8 mouse cellular contexts compared by ENCODE assay signal in genomic region chr4:137276443-137277165, GRCm38 (mm10). TPM values are rescaled to one million over a fixed set of nuclear protein-coding genes. Genes with fewer than 3 reads are reported as not detected.
DNase-seq lines count a peak whose midpoint lies in the region; ATAC-seq and TF ChIP-seq lines count a peak whose summit lies in the region.

No protein-coding gene starts in this region.

- no peaks in the 10 kb centered on the region for H3K36me3 ChIP-seq in E14TG2a.4 (ENCODE audit: insufficient read depth, low read length)
- H3K36me3 ChIP-seq in forebrain, postnatal 0 days (ENCODE audit: insufficient read depth): no peaks in the 10 kb centered on the region
- H3K36me3 ChIP-seq in liver, embryonic 16.5 days (ENCODE audit: control insufficient read depth, insufficient read depth): no peaks in the 10 kb centered on the region

- peaks cover 17% of the 10 kb centered on the region for H3K9me3 ChIP-seq in E14TG2a.4 (ENCODE audit: low read length)
- no peaks in the 10 kb centered on the region for H3K9me3 ChIP-seq in forebrain, postnatal 0 days (ENCODE audit: low read length)
- no peaks in the 10 kb centered on the region for H3K9me3 ChIP-seq in liver, embryonic 16.5 days (replicated peaks; ENCODE audit: control insufficient read depth, low read length)

- H3K9ac ChIP-seq in forebrain, postnatal 0 days: peak overlapping the region; percentile 56
- H3K9ac ChIP-seq in liver, embryonic 16.5 days (ENCODE audit: low read depth, low read length): no peak overlapping the region

- TF ChIP-seq CTCF in gastrocnemius, adult 2 months (IDR thresholded peaks at IDR 0.05): no peak
- TF ChIP-seq CTCF in E14TG2a.4 (conservative IDR thresholded peaks at IDR 0.05; ENCODE audit: low read length): no peak
- no peak for TF ChIP-seq CTCF in forebrain, postnatal 0 days (IDR thresholded peaks at IDR 0.05; ENCODE audit: low read depth)

- intact Hi-C loops in gastrocnemius, adult 2 months (cut with DNase I): loop anchor here (2.0 kb wide), 2 partner anchors 82 to 90 kb away; no protein-coding TSS in a partner anchor
- intact Hi-C loops in gastrocnemius, postnatal 14 days (cut with DNase I; ENCODE audit: low total_unique reads): no loop called here

- DNase-seq in gastrocnemius, adult 2 months: peak; percentile 64
- DNase-seq in gastrocnemius, postnatal 14 days: no peak
- DNase-seq in forebrain, postnatal 0 days: no peak
- DNase-seq in right cerebral cortex, postnatal 25 days: no peak
- DNase-seq in urinary bladder, postnatal 14 days (ENCODE audit: low spot score): no peak

- WGBS in forebrain, postnatal 0 days: 3% methylated on average over 39 of the region's 46 CpGs
- 2% methylated on average over 42 of the region's 46 CpGs for WGBS in liver, embryonic 16.5 days (ENCODE audit: insufficient replicate concordance)

- H3K4me2 ChIP-seq in forebrain, postnatal 0 days (ENCODE audit: low read depth): peak overlapping the region; percentile 85
- peak overlapping the region; percentile 52 for H3K4me2 ChIP-seq in liver, embryonic 16.5 days (ENCODE audit: low read depth, low read length)

- H3K4me1 ChIP-seq in E14TG2a.4 (replicated peaks; ENCODE audit: low read depth, low read length): peaks cover 25% of the 10 kb centered on the region
- peaks cover 13% of the 10 kb centered on the region; the same call in 1 of the 2 replicates for H3K4me1 ChIP-seq in forebrain, postnatal 0 days (ENCODE audit: insufficient read depth)
- no peaks in the 10 kb centered on the region for H3K4me1 ChIP-seq in liver, embryonic 16.5 days (ENCODE audit: control insufficient read depth, low read depth, low read length)

- H3K4me3 ChIP-seq in gastrocnemius, adult 2 months: peak overlapping the region; percentile 81
- H3K4me3 ChIP-seq in E14TG2a.4 (replicated peaks; ENCODE audit: low read length): peak overlapping the region; percentile 81
- H3K4me3 ChIP-seq in forebrain, postnatal 0 days (ENCODE audit: low read depth, low read length): peak overlapping the region; percentile 56
- H3K4me3 ChIP-seq in liver, embryonic 16.5 days (ENCODE audit: low read depth, low read length): peak overlapping the region; percentile 37

- H3K27ac ChIP-seq in gastrocnemius, adult 2 months: peak overlapping the region; percentile 88
- H3K27ac ChIP-seq in forebrain, postnatal 0 days (ENCODE audit: low read depth, low read length): no peak overlapping the region
- H3K27ac ChIP-seq in liver, embryonic 16.5 days (ENCODE audit: low read length): no peak overlapping the region

- peaks cover 75% of the 10 kb centered on the region for H3K27me3 ChIP-seq in E14TG2a.4 (ENCODE audit: insufficient read depth, low read length)
- H3K27me3 ChIP-seq in forebrain, postnatal 0 days (ENCODE audit: insufficient read depth, low read length): peaks cover 22% of the 10 kb centered on the region
- H3K27me3 ChIP-seq in liver, embryonic 16.5 days (ENCODE audit: control insufficient read depth, insufficient read depth, low read depth, low read length): peaks cover 62% of the 10 kb centered on the region

- ATAC-seq in forebrain, postnatal 0 days: no peak; the same call in 1 of the 2 replicates
- ATAC-seq in liver, embryonic 16.5 days (ENCODE audit: low read depth): peak; percentile 35; the same call in 1 of the 2 replicates
- no peak for ATAC-seq in megakaryocyte progenitor cell, adult 5-6 weeks (replicated peaks; ENCODE audit: poor library complexity)

RNA-seq across cellular contexts. Expression of gene Wnt4, which starts 0.7 kb away (rescaled TPM):
- total RNA-seq in gastrocnemius, adult 2 months (2021): 10 to 100 TPM in 1 of 2 experiments, 1 to 10 TPM in 1; 9.2 to 13.0 TPM
- total RNA-seq in gastrocnemius, postnatal 14 days (2021): 1 to 10 TPM; 6.4 to 8.8 TPM
- 4.5 and 6.1 TPM in 2 replicates for total RNA-seq in forebrain, postnatal 0 days (2014; rRNA removed)
- 3.1 and 4.6 TPM in 2 replicates for polyA plus RNA-seq in forebrain, postnatal 0 days (2015; fragmentation: Nextera tagmentation; extraction: Ambion mirVana)
- 0.09 and 0.19 TPM in 2 replicates for polyA plus RNA-seq in liver, embryonic 16.5 days (2015; fragmentation: Nextera tagmentation; extraction: Ambion mirVana)
- not detected in 2 replicates for total RNA-seq in megakaryocyte progenitor cell, adult 5-6 weeks (2015)
- not detected in 2 replicates for total RNA-seq in megakaryocyte progenitor cell, adult 5-6 weeks (2017)
